Mouse (Mus musculus) urinary bladder, postnatal 25 days (tissue): ENCODE data around the gene Rsg1.
A peak's percentile ranks its signal among the peaks of the same experiment; 100 is the strongest.

Experiments used
- DNase-seq: peaks from one replicate; pipeline ENCODE4 v3.0.0; 2022; ENCODE audit warnings: low spot score

Gene Rsg1

GRCm38 (mm10) chr4:141247776-141248613, 34.2 kb downstream of the Rsg1 start:
- no peak for DNase-seq

GRCm38 (mm10) chr4:141248614-141248978, 34.8 kb downstream of the Rsg1 start:
- no peak for DNase-seq

GRCm38 (mm10) chr4:141249383-141249782, 35.6 kb downstream of the Rsg1 start:
- no peak for DNase-seq

- no peak for DNase-seq
These were observed 37.3 kb downstream of the Rsg1 start for GRCm38 (mm10) chr4:141251071-141251470.

- no peak for DNase-seq
These were observed 38.9 kb downstream of the Rsg1 start for GRCm38 (mm10) chr4:141252641-141253040.

GRCm38 (mm10) chr4:141254234-141254633, 40.5 kb downstream of the Rsg1 start:
- no peak for DNase-seq

GRCm38 (mm10) chr4:141257440-141257839, 43.7 kb downstream of the Rsg1 start:
- DNase-seq = no peak

- no peak for DNase-seq
These were observed 45.7 kb downstream of the Rsg1 start for GRCm38 (mm10) chr4:141259413-141259812.

- peak; percentile 59 for DNase-seq
These were observed 46.4 kb downstream of the Rsg1 start for GRCm38 (mm10) chr4:141260007-141260723.

GRCm38 (mm10) chr4:141262906-141263637, 49.3 kb downstream of the Rsg1 start:
- no peak for DNase-seq

- no peak for DNase-seq
These were observed 52.4 kb downstream of the Rsg1 start for GRCm38 (mm10) chr4:141265979-141266637.

- no peak for DNase-seq
These were observed 53.5 kb downstream of the Rsg1 start for GRCm38 (mm10) chr4:141267250-141267649.

- DNase-seq = peak; percentile 65
These were observed 54.1 kb downstream of the Rsg1 start for GRCm38 (mm10) chr4:141267837-141268236.

GRCm38 (mm10) chr4:141268350-141268749, 54.6 kb downstream of the Rsg1 start:
- no peak for DNase-seq

GRCm38 (mm10) chr4:141269080-141269479, 55.3 kb downstream of the Rsg1 start:
- no peak for DNase-seq

GRCm38 (mm10) chr4:141270201-141270940, 56.6 kb downstream of the Rsg1 start:
- DNase-seq = no peak

- DNase-seq = no peak
These were observed 57.5 kb downstream of the Rsg1 start for GRCm38 (mm10) chr4:141271228-141271627.

GRCm38 (mm10) chr4:141271721-141272120, 58.0 kb downstream of the Rsg1 start:
- DNase-seq = no peak

- DNase-seq = no peak
These were observed 59.1 kb downstream of the Rsg1 start for GRCm38 (mm10) chr4:141272878-141273277.

GRCm38 (mm10) chr4:141273296-141273695, 59.5 kb downstream of the Rsg1 start:
- DNase-seq = peak; percentile 92
